Mouse (Mus musculus) spleen, adult 18-20 months (tissue): ENCODE measurements around the gene Vmn2r115.
"Not testable (repeated sequence)": the region's sequence is repeated elsewhere in the genome, so short reads cannot be mapped to it uniquely, and the experiment has no call there.

Source experiments
- DNase-seq, 2 experiments: peaks; one replicate each; pipeline ENCODE4 v3.0.0; 2022; ENCODE audit warnings: mixed read lengths in 2 of 2

Gene Vmn2r115

DNA sequence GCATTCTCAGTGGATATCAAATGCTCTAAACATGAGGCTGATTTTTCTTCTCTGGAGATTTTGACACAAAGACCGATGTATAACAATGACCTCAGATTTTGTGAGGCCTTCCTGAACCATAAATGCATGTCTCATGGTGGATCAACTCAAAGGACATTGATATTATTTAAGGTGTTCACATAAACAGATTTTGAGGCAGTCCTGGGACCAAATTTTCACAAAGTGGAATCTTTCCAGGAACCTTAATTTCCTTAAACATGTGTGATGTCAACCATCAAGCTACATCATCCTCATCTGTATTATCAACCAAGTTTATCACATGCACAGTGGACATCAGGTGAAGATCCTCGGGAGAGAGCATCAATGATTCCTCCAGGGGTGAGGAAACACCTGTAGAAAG, at the start of gene Vmn2r115:
Gene Vmn2r115 (plus strand): TSS at position 301 of the 400 bp plus-strand sequence.
- not testable (repeated sequence) for DNase-seq

DNA sequence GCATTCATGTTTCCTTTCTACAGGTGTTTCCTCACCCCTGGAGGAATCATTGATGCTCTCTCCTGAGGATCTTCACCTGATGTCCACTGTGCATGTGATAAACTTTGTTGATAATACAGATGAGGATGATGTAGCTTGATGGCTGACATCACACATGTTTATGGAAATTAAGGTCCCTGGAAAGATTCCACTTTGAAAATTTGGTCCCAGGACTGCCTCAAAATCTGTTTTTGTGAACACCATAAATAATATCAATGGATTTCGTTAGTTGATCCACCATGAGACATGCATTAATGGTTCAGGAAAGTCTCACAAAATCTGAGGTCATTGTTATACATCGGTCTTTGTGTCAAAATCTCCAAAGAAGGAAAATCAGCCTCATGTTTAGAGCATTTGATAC, 31.1 kb upstream of the Vmn2r115 start, which contains the start of gene Vmn2r114:
Gene Vmn2r114 (minus strand): TSS at position 101 of the 400 bp plus-strand sequence.
- not testable (repeated sequence) for DNase-seq

- DNase-seq: no peak
Observed at GRCm38 (mm10) chr17:23330657-23331056, 12.9 kb upstream of the Vmn2r115 start.

DNA sequence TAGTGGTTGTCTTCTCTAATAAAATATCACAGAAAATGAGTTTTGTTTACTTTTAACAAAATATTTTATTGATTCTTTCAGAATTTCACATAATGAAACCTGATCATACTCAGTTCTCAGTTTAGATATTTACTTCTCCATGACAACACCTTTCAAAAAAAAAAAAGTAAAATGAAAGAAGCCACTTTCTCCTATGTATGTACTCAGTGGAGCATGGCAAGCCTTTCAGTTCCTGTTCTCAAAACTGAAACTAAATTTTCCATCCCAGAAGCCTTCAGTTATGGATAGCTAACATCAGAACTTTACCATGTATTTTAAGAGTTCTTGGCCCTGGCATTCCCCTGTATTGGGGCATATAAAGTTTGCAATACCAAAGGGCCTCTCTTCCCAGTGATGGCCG, 8.1 kb downstream of the Vmn2r115 start:
- DNase-seq: no peak

DNA sequence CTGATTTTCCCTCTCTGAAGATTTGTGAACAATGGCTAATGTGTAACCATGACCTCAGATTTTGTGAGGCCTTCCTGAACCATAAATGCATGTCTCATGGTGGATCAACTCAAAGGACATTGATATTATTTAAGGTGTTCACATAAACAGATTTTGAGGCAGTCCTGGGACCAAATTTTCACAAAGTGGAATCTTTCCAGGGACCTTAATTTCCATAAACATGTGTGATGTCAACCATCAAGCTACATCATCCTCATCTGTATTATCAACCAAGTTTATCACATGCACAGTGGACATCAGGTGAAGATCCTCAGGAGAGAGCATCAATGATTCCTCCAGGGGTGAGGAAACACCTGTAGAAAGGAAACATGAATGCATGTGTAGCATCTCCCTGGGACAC, 40.8 kb downstream of the Vmn2r115 start, which contains the start of gene Vmn2r116:
Gene Vmn2r116 (plus strand): TSS at position 301 of the 400 bp plus-strand sequence.
- not testable (repeated sequence) for DNase-seq
